Mouse (Mus musculus) CH12.LX (cell line): ENCODE measurements around the gene Map7d1. TPM values are rescaled to one million over a fixed set of nuclear protein-coding genes. Genes with fewer than 3 reads are reported as not detected.

Experiments used
- DNase-seq: peaks from one replicate; pipeline ENCODE4 v3.0.0-alpha.2; 2013; ENCODE audit errors: extremely low read depth
- H3K27ac ChIP-seq: 2 replicates; pipeline ENCODE4 v1.5.1; 2012; ENCODE audit warnings: low read depth, mild to moderate bottlenecking, control low read depth, moderate library complexity; ENCODE audit not compliant: insufficient read depth
- H3K27me3 ChIP-seq: replicated peaks from 2 replicates; pipeline ENCODE3; 2012; ENCODE audit warnings: inconsistent platforms
- H3K36me3 ChIP-seq, 2 experiments: replicated peaks in 1 of 2; 2 replicates each; pipeline versions ENCODE3 to v1.6.1; 2012; ENCODE audit warnings: inconsistent platforms in 1 of 2, low read length in 1 of 2, mild to moderate bottlenecking in 1 of 2, mixed read lengths in 1 of 2, moderate library complexity in 1 of 2; ENCODE audit not compliant: control insufficient read depth in 1 of 2, insufficient read depth in 1 of 2
- H3K4me1 ChIP-seq, 2 experiments: 2 replicates each; pipeline ENCODE4 v1.6.1; 2012; ENCODE audit warnings: inconsistent platforms in 1 of 2, moderate library complexity in 1 of 2; ENCODE audit not compliant: insufficient read depth in 2 of 2, control insufficient read depth in 1 of 2
- H3K4me2 ChIP-seq: 2 replicates; pipeline ENCODE4 v1.6.1; 2012; ENCODE audit warnings: low read depth, mild to moderate bottlenecking, control low read depth; ENCODE audit not compliant: poor library complexity, insufficient read depth, severe bottlenecking
- H3K4me3 ChIP-seq, 3 experiments: fragments of 150-350 bp in 1 of 3; sonication (generic) in 1 of 3; replicated peaks in 1 of 3; 2 replicates each; pipeline versions ENCODE3 to v1.5.1; 2011 to 2012; ENCODE audit warnings: low read depth in 2 of 3, low read length in 2 of 3, mild to moderate bottlenecking in 2 of 3, moderate library complexity in 2 of 3, control low read depth in 1 of 3, improper control_type of control experiment in 1 of 3, inconsistent platforms in 1 of 3, mixed read lengths in 1 of 3; ENCODE audit not compliant: poor library complexity in 1 of 3
- H3K79me2 ChIP-seq: replicated peaks from 2 replicates; pipeline ENCODE4 v1.6.1; 2012; ENCODE audit warnings: mild to moderate bottlenecking, moderate library complexity; ENCODE audit not compliant: control insufficient read depth, poor library complexity, insufficient read depth, severe bottlenecking; ENCODE audit errors: extremely low read depth
- H3K9ac ChIP-seq: 2 replicates; pipeline ENCODE4 v1.6.1; 2012; ENCODE audit warnings: low read depth, mild to moderate bottlenecking, control low read depth, moderate library complexity; ENCODE audit not compliant: insufficient read depth
- H3K9me3 ChIP-seq: replicated peaks from 2 replicates; pipeline ENCODE3; 2012; ENCODE audit warnings: low read length, inconsistent platforms, mixed read lengths
- ETS1 ChIP-seq: conservative IDR thresholded peaks from 2 replicates; pipeline ENCODE4 v1.6.1; 2012; ENCODE audit warnings: low read depth, mild to moderate bottlenecking, inconsistent platforms, low read length, improper control_type of control experiment, moderate library complexity
- GABPA ChIP-seq: IDR thresholded peaks from 2 replicates; pipeline ENCODE4 v1.6.1; 2012; ENCODE audit warnings: low read depth, low read length, improper control_type of control experiment, inconsistent platforms; ENCODE audit not compliant: insufficient replicate concordance
- KAT2A ChIP-seq: IDR thresholded peaks from 2 replicates; pipeline ENCODE4 v1.6.1; 2012; ENCODE audit warnings: low read length, improper control_type of control experiment, inconsistent platforms; ENCODE audit not compliant: insufficient replicate concordance
- POLR2A ChIP-seq: IDR thresholded peaks from 2 replicates; pipeline ENCODE4 v1.6.1; 2011; ENCODE audit warnings: low read depth, mild to moderate bottlenecking, improper control_type of control experiment, low read length
- TCF12 ChIP-seq: IDR thresholded peaks from 2 replicates; pipeline ENCODE4 v1.6.1; 2014; ENCODE audit warnings: low read depth, mild to moderate bottlenecking, inconsistent platforms, low read length, improper control_type of control experiment
- UBTF ChIP-seq: IDR thresholded peaks from 2 replicates; pipeline ENCODE4 v1.6.1; 2012; ENCODE audit warnings: low read depth, mild to moderate bottlenecking, inconsistent platforms, low read length, improper control_type of control experiment, moderate library complexity
- ZNF384 ChIP-seq: IDR thresholded peaks from 2 replicates; pipeline ENCODE4 v1.6.1; 2012; ENCODE audit warnings: low read depth, low read length, improper control_type of control experiment, inconsistent platforms
- dilution Hi-C: fragments of 300-500 bp; cut with MboI; formaldehyde crosslinking; loops from 2 replicates; pipeline ENCODE4 v1.14.3; 2020; ENCODE audit warnings: low sequenced_read_pairs; ENCODE audit not compliant: extremely low pct_unique_long_range_greater_than_20kb, extremely low pct_ligation_motif_present
- in situ Hi-C: fragments of 300-500 bp; cut with MboI; formaldehyde crosslinking; loops from 3 replicates; pipeline ENCODE4 v1.14.3; 2019; ENCODE audit warnings: low sequenced_read_pairs, low pct_ligation_motif_present, low pct_unique_long_range_greater_than_20kb, mixed read lengths
- polyA plus RNA-seq: library from polyadenylated mRNA; unstranded; fragments of >175 nt; gene quantifications from 2 replicates; pipeline ENCODE4 v1.2.1, GENCODE M21; 2012; ENCODE audit warnings: low read depth; ENCODE audit not compliant: insufficient read length
- total RNA-seq, 2 experiments: library from RNA; depleted of rRNA; stranded (reverse); fragments of 300-350 nt in 1 of 2; fragments of >200 nt in 1 of 2; gene quantifications; 2 replicates each; pipeline ENCODE4 v1.2.3; 2012 to 2014

The Map7d1 gene
- total and polyA plus RNA-seq, 3 experiments, result 12.5 to 62.2 (median 17.9) TPM

DNA sequence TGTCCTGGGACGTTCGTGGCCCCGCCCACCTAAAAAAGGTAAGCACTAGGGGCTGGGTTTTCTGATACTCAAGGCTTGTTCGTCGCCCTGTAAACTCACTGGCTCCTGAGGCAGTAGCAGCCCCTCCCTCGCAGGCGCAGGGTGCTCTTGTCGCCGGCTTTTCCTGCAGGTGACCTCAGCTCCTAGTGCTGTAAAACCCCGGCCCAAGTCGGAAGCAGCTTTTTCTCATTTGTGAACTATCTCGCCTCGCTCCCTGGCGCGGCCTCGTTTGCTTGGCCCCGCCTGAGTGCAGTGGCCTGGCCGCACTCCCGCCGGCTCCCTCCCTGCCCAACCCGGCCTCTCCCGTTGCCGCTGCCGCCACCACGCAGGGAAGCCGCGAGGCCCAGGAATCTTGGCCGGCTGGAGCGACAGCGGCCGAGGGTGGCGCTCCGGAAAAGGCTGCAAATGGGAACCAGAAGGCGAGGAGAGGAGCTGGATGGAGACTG, 40.5 kb upstream of the Map7d1 start:
- TF ChIP-seq UBTF, result no peak
- TF ChIP-seq KAT2A, result no peak
- Histone ChIP-seq H3K36me3 (no peaks in the 10 kb centered on the region), H3K9ac (no peak overlapping the region)

DNA sequence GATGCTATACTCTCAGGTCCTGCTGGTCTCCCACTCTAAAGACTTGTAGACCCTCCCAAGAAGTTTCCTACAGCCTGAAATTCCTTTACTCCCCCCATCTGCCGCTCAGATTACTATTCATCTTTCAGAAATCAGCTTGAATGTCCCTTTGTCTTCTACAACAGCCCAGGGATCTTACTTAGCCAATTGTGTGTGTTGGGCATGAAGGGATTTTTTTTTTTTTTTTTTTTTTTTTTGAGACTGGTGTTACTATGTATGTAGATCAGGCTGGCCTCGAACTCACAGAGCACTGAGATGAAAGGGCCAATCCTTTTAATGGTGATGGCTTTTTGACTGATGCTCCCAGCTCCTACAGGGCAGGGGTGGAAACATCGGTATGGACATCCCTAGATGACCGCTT, 39.8 kb upstream of the Map7d1 start:
- Histone ChIP-seq H3K4me2 (no peak overlapping the region), H3K4me3 (no peak overlapping the region), H3K9ac (no peak overlapping the region), H3K4me1 (peaks cover 0 to 12% of the 10 kb centered on the region in 2 experiments; a peak in 2 of 4 replicates), H3K36me3 (no peaks in the 10 kb centered on the region), H3K27me3 (peaks cover 42% of the 10 kb centered on the region), H3K27ac (no peak overlapping the region), H3K9me3 (peaks cover 2% of the 10 kb centered on the region), H3K79me2 (no peaks in the 10 kb centered on the region)
- DNase-seq, result no peak
- dilution Hi-C loops (no loop called here), in situ Hi-C loops (no loop called here)
- TF ChIP-seq ZNF384, result 0 out of 2 replicates have a peak, but pooled peaks have one; percentile 53
- no peak for TF ChIP-seq GABPA

More for the DNA sequence above, 40.5 kb upstream of the Map7d1 start:
- peaks cover 2% of the 10 kb centered on the region for H3K9me3 ChIP-seq
- no peak overlapping the region for H3K27ac ChIP-seq
- H3K4me1 ChIP-seq, result peaks cover 0 to 20% of the 10 kb centered on the region in 2 experiments; a peak in 3 of 4 replicates
- H3K4me3 ChIP-seq, result no peak overlapping the region
- DNase-seq, result no peak
- in situ Hi-C loops, result no loop called here
- dilution Hi-C loops, result no loop called here
- H3K4me2 ChIP-seq, result no peak overlapping the region
- H3K27me3 ChIP-seq, result peaks cover 49% of the 10 kb centered on the region
- no peaks in the 10 kb centered on the region for H3K79me2 ChIP-seq

DNA sequence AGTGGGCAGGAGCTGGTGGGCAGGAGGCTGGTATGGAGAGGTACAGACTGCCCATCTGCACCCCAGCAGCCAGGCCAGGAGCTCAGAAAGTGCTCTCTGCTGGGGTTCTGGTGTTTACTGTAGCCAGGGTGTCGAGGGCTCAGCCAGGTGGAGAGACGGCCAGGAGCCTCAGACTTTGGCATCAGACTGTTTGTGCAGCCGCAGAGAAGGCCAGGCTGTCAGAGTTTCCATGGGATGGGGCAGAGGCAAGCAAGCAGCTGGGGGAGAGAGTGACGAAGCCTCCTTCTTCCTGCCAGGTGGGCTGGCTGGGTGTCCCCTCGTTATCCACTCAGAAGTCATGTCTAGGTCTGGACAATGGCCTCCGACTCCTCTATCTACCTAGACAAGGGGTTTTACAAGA, 39.0 kb upstream of the Map7d1 start:
- peak; percentile 30 for DNase-seq
- TF ChIP-seq ETS1 (peak; percentile 61), TCF12 (no peak), POLR2A (no peak)
- Histone ChIP-seq H3K4me1 (peaks cover 0 to 10% of the 10 kb centered on the region in 2 experiments; a peak in 2 of 4 replicates), H3K36me3 (no peaks in the 10 kb centered on the region), H3K27ac (no peak overlapping the region), H3K27me3 (peaks cover 34% of the 10 kb centered on the region), H3K9me3 (peaks cover 2% of the 10 kb centered on the region), H3K9ac (no peak overlapping the region), H3K79me2 (no peaks in the 10 kb centered on the region), H3K4me2 (no peak overlapping the region), H3K4me3 (no peak overlapping the region)
- in situ Hi-C loops, result no loop called here
- dilution Hi-C loops, result no loop called here
